In genomic region chr12:56532142-56532541, GRCm38 (mm10) we compare ENCODE assay signal across 21 mouse cellular contexts. TPM values are rescaled to one million over a fixed set of nuclear protein-coding genes. Genes with fewer than 3 reads are reported as not detected.
DNase-seq lines count a peak whose midpoint lies in the region; ATAC-seq and TF ChIP-seq lines count a peak whose summit lies in the region.
"Had no signal": no experiment of that assay in that cellular context is flagged by ENCODE, and none has a peak within 500 bp of the region (broad histone marks: within the 10 kb centered on the region; RNA-seq: fewer than 3 reads in every experiment).

No protein-coding gene starts in this region.

- no peak overlapping the region for H3K4me2 ChIP-seq in midbrain, embryonic 12.5 days (replicated peaks)
- no peak overlapping the region for H3K4me2 ChIP-seq in midbrain, embryonic 16.5 days (ENCODE audit: low read length)
- peak overlapping the region; percentile 40 for H3K4me2 ChIP-seq in forebrain, embryonic 12.5 days
- no peak overlapping the region for H3K4me2 ChIP-seq in midbrain, embryonic 13.5 days (replicated peaks)
- H3K4me2 ChIP-seq: hindbrain, embryonic 13.5 days had no signal

- no peak for DNase-seq in lung, adult 2 months
- DNase-seq in lung, adult 18-20 months: no peak
- no peak for DNase-seq in heart, postnatal 36 days
- DNase-seq: adrenal gland, adult 8-10 months; cerebellum, adult 9-11 months; kidney, adult 9 months; liver, postnatal 0 days; thymus, postnatal 36 days had no signal

- H3K27me3 ChIP-seq in midbrain, embryonic 12.5 days: peaks cover 97% of the 10 kb centered on the region
- peaks cover 43% of the 10 kb centered on the region for H3K27me3 ChIP-seq in midbrain, embryonic 16.5 days (ENCODE audit: control insufficient read depth, insufficient read depth, low read depth, low read length)
- peaks cover 94% of the 10 kb centered on the region for H3K27me3 ChIP-seq in forebrain, embryonic 12.5 days
- peaks cover 94% of the 10 kb centered on the region for H3K27me3 ChIP-seq in midbrain, embryonic 13.5 days

- no peaks in the 10 kb centered on the region for H3K36me3 ChIP-seq in midbrain, embryonic 12.5 days
- no peaks in the 10 kb centered on the region for H3K36me3 ChIP-seq in midbrain, embryonic 16.5 days (ENCODE audit: control insufficient read depth, insufficient read depth, low read length)
- no peaks in the 10 kb centered on the region for H3K36me3 ChIP-seq in forebrain, embryonic 12.5 days (replicated peaks)
- H3K36me3 ChIP-seq in midbrain, embryonic 13.5 days: no peaks in the 10 kb centered on the region
- H3K36me3 ChIP-seq: heart, embryonic 10.5 days; hindbrain, embryonic 13.5 days had no signal

- no peak overlapping the region for H3K9ac ChIP-seq in midbrain, embryonic 12.5 days (replicated peaks)
- H3K9ac ChIP-seq in midbrain, embryonic 16.5 days (ENCODE audit: low read depth, low read length): no peak overlapping the region
- H3K9ac ChIP-seq in forebrain, embryonic 12.5 days: peak overlapping the region; percentile 48
- H3K9ac ChIP-seq in midbrain, embryonic 13.5 days (replicated peaks): no peak overlapping the region
- H3K9ac ChIP-seq: hindbrain, embryonic 13.5 days; liver, postnatal 0 days had no signal

- no peaks in the 10 kb centered on the region for H3K4me1 ChIP-seq in lung, adult 2 months (ENCODE audit: control insufficient read depth, insufficient read depth, low read length)
- H3K4me1 ChIP-seq in midbrain, embryonic 12.5 days: peaks cover 9% of the 10 kb centered on the region; the same call in 1 of the 2 replicates
- peaks cover 14% of the 10 kb centered on the region; the same call in 1 of the 2 replicates for H3K4me1 ChIP-seq in midbrain, embryonic 16.5 days (ENCODE audit: control insufficient read depth, insufficient read depth, low read length)
- peaks cover 19% of the 10 kb centered on the region for H3K4me1 ChIP-seq in forebrain, embryonic 12.5 days
- peaks cover 20% of the 10 kb centered on the region for H3K4me1 ChIP-seq in midbrain, embryonic 13.5 days (replicated peaks)

- no peak for TF ChIP-seq POLR2A in lung, adult 2 months (IDR thresholded peaks at IDR 0.05; ENCODE audit: borderline replicate concordance, extremely low read depth, low read depth, low read length)

- intact Hi-C loops in heart, postnatal 36 days (cut with DNase I): loop anchor here (10.0 kb wide), 1 partner anchor 287 kb away; no protein-coding TSS in a partner anchor

- ATAC-seq in midbrain, embryonic 12.5 days (ENCODE audit: low FRiP score, low read depth): no peak
- ATAC-seq in midbrain, embryonic 16.5 days: no peak
- ATAC-seq in forebrain, embryonic 12.5 days (ENCODE audit: low FRiP score): no peak
- no peak for ATAC-seq in midbrain, embryonic 13.5 days
- ATAC-seq: inflammation-experienced regulatory T-cells, adult 6 months; liver, postnatal 0 days had no signal

- no peak for TF ChIP-seq CTCF in lung, adult 2 months (IDR thresholded peaks at IDR 0.05; ENCODE audit: insufficient read depth, low read length)

- H3K4me3 ChIP-seq in lung, adult 2 months (replicated peaks; ENCODE audit: extremely low read depth, low read depth, low read length): peak overlapping the region; percentile 63
- H3K4me3 ChIP-seq in midbrain, embryonic 12.5 days: peak overlapping the region; percentile 4; the same call in 1 of the 2 replicates
- H3K4me3 ChIP-seq in midbrain, embryonic 16.5 days (ENCODE audit: low read depth, low read length): no peak overlapping the region
- peak overlapping the region; percentile 48 for H3K4me3 ChIP-seq in forebrain, embryonic 12.5 days (replicated peaks)
- H3K4me3 ChIP-seq in midbrain, embryonic 13.5 days (replicated peaks): peak overlapping the region; percentile 2
- H3K4me3 ChIP-seq: hindbrain, embryonic 13.5 days had no signal

- no peak overlapping the region for H3K27ac ChIP-seq in midbrain, embryonic 12.5 days (replicated peaks)
- no peak overlapping the region for H3K27ac ChIP-seq in midbrain, embryonic 16.5 days (ENCODE audit: low read length)
- peak overlapping the region; percentile 66 for H3K27ac ChIP-seq in forebrain, embryonic 12.5 days
- H3K27ac ChIP-seq in midbrain, embryonic 13.5 days: no peak overlapping the region
- H3K27ac ChIP-seq: heart, embryonic 10.5 days; hindbrain, embryonic 13.5 days had no signal

- H3K9me3 ChIP-seq in midbrain, embryonic 12.5 days: no peaks in the 10 kb centered on the region
- H3K9me3 ChIP-seq in midbrain, embryonic 16.5 days (replicated peaks; ENCODE audit: control insufficient read depth, low read length, poor library complexity, severe bottlenecking): no peaks in the 10 kb centered on the region
- H3K9me3 ChIP-seq in forebrain, embryonic 12.5 days: no peaks in the 10 kb centered on the region
- H3K9me3 ChIP-seq in midbrain, embryonic 13.5 days: no peaks in the 10 kb centered on the region
- H3K9me3 ChIP-seq: heart, embryonic 10.5 days; hindbrain, embryonic 13.5 days had no signal

- 4% methylated on average over 4 of the region's 4 CpGs for WGBS in lung, adult 2 months
- 2% methylated on average over 4 of the region's 4 CpGs for WGBS in midbrain, embryonic 12.5 days
- 5% methylated on average over 4 of the region's 4 CpGs for WGBS in midbrain, embryonic 16.5 days
- WGBS in forebrain, embryonic 12.5 days: 3% methylated on average over 4 of the region's 4 CpGs
- WGBS in midbrain, embryonic 13.5 days: 1% methylated on average over 4 of the region's 4 CpGs

RNA-seq across cellular contexts. Expression of gene Nkx2-1, which starts 4.6 kb away (rescaled TPM):
- 267 and 400 TPM in 2 replicates for polyA plus RNA-seq in lung, adult 2 months (2012; rRNA removed)
- 5.2 and 9.3 TPM in 2 replicates for polyA plus RNA-seq in midbrain, embryonic 12.5 days (2016; fragmentation: Nextera tagmentation; extraction: Ambion mirVana)
- 3.2 and 5.7 TPM in 2 replicates for polyA plus RNA-seq in midbrain, embryonic 16.5 days (2015; fragmentation: Nextera tagmentation; extraction: Ambion mirVana)
- 37.2 and 66.0 TPM in 2 replicates for polyA plus RNA-seq in forebrain, embryonic 12.5 days (2016; fragmentation: Nextera tagmentation; extraction: Ambion mirVana)
- polyA plus RNA-seq in midbrain, embryonic 13.5 days (2015; fragmentation: Nextera tagmentation; extraction: Ambion mirVana): 6.2 and 9.2 TPM in 2 replicates
- not detected for total RNA-seq in heart, postnatal 36 days (2021)
- total RNA-seq: adrenal gland, adult 8-10 months; gastrocnemius, adult 18-20 months; liver, adult 2 months had no signal
- polyA plus RNA-seq: gonadal fat pad, adult 2 months; inflammation-experienced regulatory T-cells, adult 6 months; liver, postnatal 0 days; neural tube, embryonic 11.5 days; small intestine, adult 2 months; testis, adult 2 months had no signal
